Mouse (Mus musculus) stomach, embryonic 14.5 days (tissue): ENCODE data around the gene Larp6. TPM values are rescaled to one million over a fixed set of nuclear protein-coding genes. Genes with fewer than 3 reads are reported as not detected.
A peak's percentile ranks its signal among the peaks of the same experiment; 100 is the strongest.

ENCODE experiments used
- ATAC-seq: fragments of 200-750 bp; cut with Nextera tagmentation; 2 replicates; pipeline ENCODE4 v1.8.0; 2017; ENCODE audit warnings: low read depth, moderate TSS enrichment; ENCODE audit not compliant: insufficient number of reproducible peaks, insufficient read depth, low FRiP score
- H3K27ac ChIP-seq: fragments of 300-500 bp; sonication (generic); 2 replicates; pipeline ENCODE4 v1.5.1; 2014; ENCODE audit warnings: mild to moderate bottlenecking, low read length, moderate library complexity, mixed read lengths
- H3K27me3 ChIP-seq: fragments of 300-500 bp; sonication (generic); 2 replicates; pipeline ENCODE4 v1.6.1; 2014; ENCODE audit warnings: low read length, control low read depth, mixed read lengths; ENCODE audit not compliant: control insufficient read depth, insufficient read depth
- H3K36me3 ChIP-seq: fragments of 300-500 bp; sonication (generic); 2 replicates; pipeline ENCODE4 v1.6.1; 2014; ENCODE audit warnings: mild to moderate bottlenecking, control low read depth, low read length, moderate library complexity, mixed read lengths; ENCODE audit not compliant: control insufficient read depth, insufficient read depth
- H3K4me1 ChIP-seq: fragments of 300-500 bp; sonication (generic); 2 replicates; pipeline ENCODE4 v1.6.1; 2014; ENCODE audit warnings: low read length, control low read depth, mixed read lengths; ENCODE audit not compliant: control insufficient read depth, insufficient read depth
- H3K4me2 ChIP-seq: fragments of 300-500 bp; sonication (generic); replicated peaks from 2 replicates; pipeline ENCODE4 v1.6.1; 2014; ENCODE audit warnings: low read depth, low read length, control low read depth
- H3K4me3 ChIP-seq: fragments of 300-500 bp; sonication (generic); 2 replicates; pipeline ENCODE4 v1.5.1; 2014; ENCODE audit warnings: low read depth, low read length, control low read depth
- H3K9ac ChIP-seq: fragments of 300-500 bp; sonication (generic); replicated peaks from 2 replicates; pipeline ENCODE4 v1.6.1; 2014; ENCODE audit warnings: low read depth, mild to moderate bottlenecking, control low read depth, low read length, moderate library complexity, mixed read lengths
- H3K9me3 ChIP-seq: fragments of 300-500 bp; sonication (generic); 2 replicates; pipeline ENCODE4 v1.6.1; 2016; ENCODE audit warnings: low read depth, low read length, control low read depth; ENCODE audit not compliant: control insufficient read depth
- WGBS: fragments of 180-500 bp; shearing (Covaris S2); extraction: QIAGEN DNeasy Blood & Tissue Kit; methylation state at CpG from one replicate; pipeline ENCODE4 v1.1.7; 2014; 5-methylcytosine and 5-hydroxymethylcytosine counted together
- polyA plus RNA-seq: library from polyadenylated mRNA; unstranded; fragments of >200 nt; fragmentation: Nextera tagmentation; extraction: Ambion mirVana; gene quantifications from 2 replicates; pipeline ENCODE4 v1.2.1, GENCODE M21; 2014

Larp6 gene
- 2.2 and 2.7 TPM in 2 replicates for polyA plus RNA-seq

GRCm38 (mm10) chr9:60712771-60713541 lies at the start of gene Larp6:
Gene Larp6 (plus strand): TSS chr9:60712989.
- H3K4me2 ChIP-seq = peak within 1 kb of the TSS; percentile 99
- WGBS = 2% methylated on average over 65 of the region's 66 CpGs
- 0 out of 2 replicates have a peak, but pooled peaks have one; percentile 56 for ATAC-seq

GRCm38 (mm10) chr9:60664385-60664784 lies 48.4 kb upstream of the Larp6 start:
- WGBS = 92% methylated on average over 12 of the region's 12 CpGs
- H3K4me3 ChIP-seq = no peak overlapping the region

More at GRCm38 (mm10) chr9:60712771-60713541, at the start of gene Larp6:
- Histone ChIP-seq H3K27ac (no peak within 1 kb of the TSS), H3K36me3 (no peaks in the 10 kb centered on the region), H3K4me1 (0 out of 2 replicates have a peak, but pooled peaks cover 3% of the 10 kb centered on the region), H3K4me3 (peak within 1 kb of the TSS; percentile 59), H3K9me3 (no peaks in the 10 kb centered on the region), H3K27me3 (no peaks in the 10 kb centered on the region), H3K9ac (peak within 1 kb of the TSS; percentile 67)

GRCm38 (mm10) chr9:60664866-60665265 lies 47.9 kb upstream of the Larp6 start:
- H3K4me1 ChIP-seq = no peaks in the 10 kb centered on the region
- no peaks in the 10 kb centered on the region for H3K27me3 ChIP-seq
- peaks cover 5% of the 10 kb centered on the region for H3K36me3 ChIP-seq
- H3K9ac ChIP-seq = no peak overlapping the region
- no peak for ATAC-seq
- no peak overlapping the region for H3K4me3 ChIP-seq
- no peak overlapping the region for H3K4me2 ChIP-seq
- H3K27ac ChIP-seq = no peak overlapping the region
- no peaks in the 10 kb centered on the region for H3K9me3 ChIP-seq
- 90% methylated on average over 5 of the region's 5 CpGs for WGBS

More at GRCm38 (mm10) chr9:60664385-60664784, 48.4 kb upstream of the Larp6 start:
- ATAC-seq = no peak
- Histone ChIP-seq H3K4me1 (no peaks in the 10 kb centered on the region), H3K9me3 (no peaks in the 10 kb centered on the region), H3K27me3 (no peaks in the 10 kb centered on the region), H3K4me2 (no peak overlapping the region), H3K36me3 (peaks cover 5% of the 10 kb centered on the region), H3K27ac (no peak overlapping the region), H3K9ac (no peak overlapping the region)

- no peak overlapping the region for H3K9ac ChIP-seq
- 91% methylated on average over 3 of the region's 3 CpGs for WGBS
- H3K27me3 ChIP-seq = no peaks in the 10 kb centered on the region
- no peak for ATAC-seq
- no peak overlapping the region for H3K4me2 ChIP-seq
- peaks cover 5% of the 10 kb centered on the region for H3K36me3 ChIP-seq
- no peak overlapping the region for H3K4me3 ChIP-seq
- no peaks in the 10 kb centered on the region for H3K9me3 ChIP-seq
- H3K27ac ChIP-seq = no peak overlapping the region
- H3K4me1 ChIP-seq = no peaks in the 10 kb centered on the region
Measured at GRCm38 (mm10) chr9:60665535-60665934, 47.3 kb upstream of the Larp6 start.

- H3K36me3 ChIP-seq = peaks cover 5% of the 10 kb centered on the region
- no peak overlapping the region for H3K27ac ChIP-seq
- ATAC-seq = no peak
- H3K4me1 ChIP-seq = no peaks in the 10 kb centered on the region
- H3K9ac ChIP-seq = no peak overlapping the region
- no peak overlapping the region for H3K4me2 ChIP-seq
- no peaks in the 10 kb centered on the region for H3K9me3 ChIP-seq
- no peak overlapping the region for H3K4me3 ChIP-seq
- 93% methylated on average over 6 of the region's 6 CpGs for WGBS
- no peaks in the 10 kb centered on the region for H3K27me3 ChIP-seq
Measured at GRCm38 (mm10) chr9:60668886-60669285, 43.9 kb upstream of the Larp6 start.

- no peaks in the 10 kb centered on the region for H3K4me1 ChIP-seq
- H3K9me3 ChIP-seq = no peaks in the 10 kb centered on the region
- WGBS = 92% methylated on average over 6 of the region's 6 CpGs
- peaks cover 4% of the 10 kb centered on the region; the same call in 1 of the 2 replicates for H3K36me3 ChIP-seq
- H3K27me3 ChIP-seq = no peaks in the 10 kb centered on the region
- H3K4me3 ChIP-seq = no peak overlapping the region
- no peak overlapping the region for H3K4me2 ChIP-seq
- no peak for ATAC-seq
- no peak overlapping the region for H3K27ac ChIP-seq
- no peak overlapping the region for H3K9ac ChIP-seq
Measured at GRCm38 (mm10) chr9:60672568-60672967, 40.2 kb upstream of the Larp6 start.

GRCm38 (mm10) chr9:60674780-60675179 lies 38.0 kb upstream of the Larp6 start:
- Histone ChIP-seq H3K36me3 (peaks cover 4% of the 10 kb centered on the region; the same call in 1 of the 2 replicates), H3K9me3 (no peaks in the 10 kb centered on the region), H3K4me3 (no peak overlapping the region), H3K4me1 (no peaks in the 10 kb centered on the region), H3K27ac (no peak overlapping the region), H3K9ac (no peak overlapping the region), H3K4me2 (no peak overlapping the region), H3K27me3 (no peaks in the 10 kb centered on the region)
- ATAC-seq = no peak

- Histone ChIP-seq H3K9me3 (no peaks in the 10 kb centered on the region), H3K4me1 (no peaks in the 10 kb centered on the region), H3K27me3 (no peaks in the 10 kb centered on the region), H3K36me3 (peaks cover 8% of the 10 kb centered on the region; the same call in 1 of the 2 replicates), H3K4me2 (no peak overlapping the region), H3K9ac (no peak overlapping the region), H3K4me3 (no peak overlapping the region), H3K27ac (no peak overlapping the region)
- ATAC-seq = no peak
- 90% methylated on average over 4 of the region's 4 CpGs for WGBS
Measured at GRCm38 (mm10) chr9:60676429-60676828, 36.4 kb upstream of the Larp6 start.
